Mouse (Mus musculus) olfactory bulb, adult 2 months (tissue): ENCODE results near the gene Pkp4.

Experiments used
- CTCF ChIP-seq: fragments of 200-500 bp; IDR thresholded peaks from 2 replicates; pipeline ENCODE4 v1.5.1; 2012; ENCODE audit warnings: low read depth, mild to moderate bottlenecking, low read length, moderate library complexity; ENCODE audit not compliant: insufficient read depth
- POLR2A ChIP-seq: fragments of 200-500 bp; IDR thresholded peaks from 2 replicates; pipeline ENCODE4 v1.6.1; 2012; ENCODE audit warnings: mild to moderate bottlenecking, low read depth, low read length, moderate library complexity; ENCODE audit not compliant: insufficient read depth

DNA sequence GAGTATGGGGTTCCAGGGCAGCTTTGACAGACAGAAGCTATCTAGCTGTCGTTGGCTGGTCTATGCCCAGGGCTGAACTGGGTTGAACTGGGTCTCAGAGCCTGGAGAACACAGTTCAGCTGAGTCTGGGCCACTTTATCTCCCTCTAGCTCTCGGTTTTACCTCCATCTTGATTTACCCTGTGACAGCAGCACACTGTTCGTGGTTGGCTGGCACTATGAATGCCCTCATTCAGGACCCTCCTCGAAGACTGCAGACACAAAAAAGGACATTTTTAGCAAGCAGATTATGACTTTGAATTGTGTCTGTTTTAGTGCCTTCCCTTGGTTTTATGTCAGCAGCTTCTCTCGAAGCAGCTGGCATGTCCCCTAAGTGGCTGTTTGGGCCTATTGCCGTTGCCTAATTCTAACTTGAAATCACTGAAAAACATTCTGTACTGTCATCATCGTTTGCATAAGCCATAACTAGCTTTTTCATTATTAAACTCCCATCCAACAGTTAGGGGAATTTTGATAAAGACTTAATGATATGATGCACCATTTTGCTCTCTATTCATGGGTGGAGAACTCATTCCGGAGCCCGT, 199.2 kb downstream of the Pkp4 start:
- no peak for TF ChIP-seq CTCF
- TF ChIP-seq POLR2A, result no peak
